Mouse (Mus musculus): ENCODE data around the gene Cers2.
"Not testable (repeated sequence)": the region's sequence is repeated elsewhere in the genome, so short reads cannot be mapped to it uniquely, and the experiment has no call there.

The Cers2 gene

GRCm38 (mm10) chr3:95317414-95318080 is 3.0 kb downstream of the Cers2 start:
- DNase-seq (ENCODE audit: extremely low spot score) = peak; percentile 55

DNA sequence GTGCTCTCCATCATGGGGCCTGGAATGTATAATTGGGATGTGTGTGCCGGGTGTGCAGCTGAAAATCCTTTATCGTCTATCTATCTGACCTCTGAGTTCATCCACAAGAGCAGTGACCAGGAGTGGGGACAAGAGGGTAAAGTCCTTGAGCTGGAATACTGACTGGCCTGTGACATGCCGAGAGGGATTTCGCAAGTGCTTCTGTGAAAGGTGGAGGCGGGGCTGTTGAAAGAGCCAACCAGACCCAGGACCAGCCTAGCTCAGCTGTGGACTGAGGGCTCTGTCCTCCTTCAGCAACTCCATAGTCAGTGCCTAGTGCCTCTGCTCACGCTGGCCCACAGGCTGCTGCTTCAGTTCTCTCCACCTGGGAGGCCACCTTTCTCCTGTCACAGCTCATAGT is 4.0 kb downstream of the Cers2 start:
- no peak for DNase-seq (ENCODE audit: extremely low spot score)

DNA sequence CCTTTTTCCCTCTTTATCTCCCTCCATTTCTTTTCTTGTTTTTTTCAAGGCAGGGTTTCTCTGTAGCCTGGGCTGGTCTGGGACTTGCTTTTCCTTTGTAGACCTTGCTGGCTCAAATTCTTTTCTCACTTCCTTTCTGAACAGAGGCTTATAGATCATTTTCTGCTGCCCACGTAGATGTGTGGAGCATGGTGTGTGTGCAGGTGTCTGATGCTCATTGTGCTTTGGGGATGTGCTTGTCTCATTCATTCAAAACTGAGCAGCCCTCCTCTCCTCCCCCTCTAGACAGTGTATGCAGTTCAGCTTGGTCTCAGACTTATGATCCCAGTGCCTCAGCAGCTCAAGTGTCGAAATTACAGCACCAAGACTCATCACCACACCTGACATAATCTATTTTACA is 4.5 kb downstream of the Cers2 start:
- DNase-seq (ENCODE audit: extremely low spot score) = no peak

DNA sequence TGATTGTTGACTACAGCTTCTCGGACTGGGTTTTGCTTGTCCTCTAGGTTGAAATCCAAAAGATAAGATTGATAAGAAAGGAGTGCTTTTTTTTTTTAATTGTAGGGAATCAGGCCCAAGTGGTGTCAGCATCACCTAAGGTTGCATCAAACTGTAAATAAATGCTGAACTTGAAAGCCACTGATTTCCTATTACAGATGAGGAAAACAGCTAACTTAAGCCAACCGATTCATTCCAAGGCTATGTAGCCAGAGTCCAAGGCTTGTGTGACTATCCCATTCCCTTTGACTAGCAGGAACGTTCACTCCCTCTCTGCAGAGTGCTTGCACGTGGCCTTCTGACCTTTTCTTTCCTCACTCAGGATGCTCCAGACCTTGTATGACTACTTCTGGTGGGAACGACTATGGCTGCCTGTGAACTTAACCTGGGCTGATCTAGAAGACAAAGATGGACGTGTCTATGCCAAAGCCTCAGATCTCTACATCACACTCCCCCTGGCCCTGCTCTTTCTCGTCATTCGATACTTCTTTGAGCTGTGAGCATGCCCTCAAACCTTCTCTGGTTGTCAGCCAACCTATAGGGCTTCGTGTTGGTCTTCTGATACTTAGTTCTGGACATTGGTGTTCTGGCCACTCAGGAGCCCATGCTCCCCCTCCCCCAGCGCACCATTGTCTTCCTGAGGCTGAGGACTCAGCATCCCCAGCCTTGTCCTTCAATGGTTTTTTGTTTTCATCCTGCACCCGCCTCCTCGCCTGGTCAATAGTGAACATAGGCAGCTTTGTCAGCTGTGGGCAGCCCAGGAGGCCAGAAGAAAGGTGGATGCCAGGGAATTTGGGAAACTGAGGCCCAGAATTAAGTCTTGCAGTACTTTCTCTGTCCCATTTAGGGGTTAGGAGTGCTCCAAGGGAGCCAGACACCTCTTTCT is 5.4 kb downstream of the Cers2 start:
- no peak for DNase-seq (ENCODE audit: extremely low spot score)

DNA sequence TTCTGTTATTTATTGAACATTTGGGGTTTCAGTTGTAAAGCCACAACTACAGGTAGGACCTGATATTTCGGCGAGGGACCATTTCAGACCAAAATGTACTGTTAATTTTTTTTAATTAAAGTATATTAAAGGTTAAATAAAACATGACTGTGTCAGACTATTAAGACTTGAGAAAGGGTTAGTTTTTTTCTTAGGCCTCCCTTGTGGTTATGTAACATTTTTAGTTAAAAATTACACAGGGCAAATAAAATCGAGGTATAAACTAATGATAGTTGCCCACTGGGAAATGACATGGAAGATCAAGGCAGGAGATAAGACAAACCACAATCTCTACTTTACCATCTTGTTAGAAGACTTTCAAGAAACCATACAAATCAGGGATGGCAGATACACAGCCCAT is 8.8 kb downstream of the Cers2 start:
- DNase-seq (ENCODE audit: extremely low spot score) = no peak

DNA sequence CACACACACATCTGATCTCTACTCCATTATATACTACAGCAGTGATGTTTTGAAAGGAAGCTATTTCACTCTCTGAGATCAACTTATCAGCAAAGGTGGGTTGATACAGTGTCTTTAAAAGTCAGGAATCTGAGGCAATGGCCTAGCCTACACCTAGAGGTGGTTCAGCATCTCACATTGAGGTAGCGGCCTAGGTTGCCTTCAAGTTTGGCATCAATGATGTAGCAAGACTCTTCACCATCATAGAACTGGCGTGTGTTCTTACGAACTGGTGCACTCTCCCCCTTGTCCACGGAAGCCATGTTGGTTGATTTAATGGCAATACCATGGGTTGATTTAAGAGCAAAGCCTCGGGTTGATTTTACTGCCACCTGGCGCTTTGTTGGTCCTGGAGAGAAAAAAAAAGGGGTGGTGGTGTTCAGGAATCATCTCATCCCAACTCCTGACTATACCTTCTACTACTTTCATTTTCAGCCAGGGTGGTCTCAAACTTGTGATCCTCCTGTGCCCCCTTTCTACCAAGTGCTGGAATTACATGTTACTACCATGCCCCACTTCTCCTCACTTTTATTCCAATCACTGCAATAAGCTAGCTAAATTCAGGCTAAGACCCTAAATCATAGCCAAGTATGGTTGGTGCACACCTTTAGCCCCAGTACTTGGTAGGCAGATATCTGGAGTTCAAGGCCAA is 10.0 kb downstream of the Cers2 start:
- DNase-seq (ENCODE audit: extremely low spot score) = no peak

- DNase-seq (ENCODE audit: extremely low spot score) = no peak
Observed at GRCm38 (mm10) chr3:95328803-95329404, 14.3 kb downstream of the Cers2 start.

DNA sequence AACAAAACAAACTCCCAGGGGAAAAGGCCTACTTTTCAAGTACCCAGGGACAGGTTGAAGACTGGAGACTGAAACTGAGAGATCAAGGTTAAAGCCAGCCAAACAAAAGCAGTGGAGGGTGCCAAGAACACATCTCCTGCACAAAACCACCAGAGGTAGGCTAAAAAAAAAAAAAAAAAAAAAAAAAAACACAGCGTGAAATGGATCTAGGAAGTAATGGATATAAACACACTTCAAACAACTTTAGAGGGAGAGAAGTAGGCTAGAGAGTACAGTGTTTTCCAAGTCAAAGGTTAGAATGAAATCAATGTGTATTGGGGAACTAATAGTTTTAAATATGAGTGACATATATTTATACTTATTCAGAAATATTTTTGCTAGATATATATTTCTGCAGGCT is 16.9 kb downstream of the Cers2 start:
- no peak for DNase-seq (ENCODE audit: extremely low spot score)

GRCm38 (mm10) chr3:95337345-95337744 is 22.8 kb downstream of the Cers2 start:
- no peak for DNase-seq (ENCODE audit: extremely low spot score)

DNA sequence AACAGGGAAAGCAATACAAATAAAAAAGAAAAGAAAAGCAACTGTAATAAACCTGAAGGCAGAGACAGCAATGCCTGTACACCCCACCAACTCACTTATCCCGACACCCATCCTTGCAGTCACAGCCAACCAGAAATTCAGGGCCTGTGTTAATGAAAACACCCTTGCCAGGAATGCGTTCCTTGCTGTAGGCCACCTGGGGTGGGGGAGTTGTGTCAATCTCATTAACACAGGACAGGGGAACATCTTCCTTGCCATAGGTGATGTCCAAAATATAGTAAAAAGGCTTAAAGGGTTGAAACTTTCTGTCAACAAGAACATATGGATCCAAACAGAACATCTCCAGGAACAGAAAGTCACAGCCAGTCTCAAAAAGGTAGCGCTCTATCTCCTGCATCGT is 23.7 kb downstream of the Cers2 start:
- DNase-seq (ENCODE audit: extremely low spot score) = no peak

DNA sequence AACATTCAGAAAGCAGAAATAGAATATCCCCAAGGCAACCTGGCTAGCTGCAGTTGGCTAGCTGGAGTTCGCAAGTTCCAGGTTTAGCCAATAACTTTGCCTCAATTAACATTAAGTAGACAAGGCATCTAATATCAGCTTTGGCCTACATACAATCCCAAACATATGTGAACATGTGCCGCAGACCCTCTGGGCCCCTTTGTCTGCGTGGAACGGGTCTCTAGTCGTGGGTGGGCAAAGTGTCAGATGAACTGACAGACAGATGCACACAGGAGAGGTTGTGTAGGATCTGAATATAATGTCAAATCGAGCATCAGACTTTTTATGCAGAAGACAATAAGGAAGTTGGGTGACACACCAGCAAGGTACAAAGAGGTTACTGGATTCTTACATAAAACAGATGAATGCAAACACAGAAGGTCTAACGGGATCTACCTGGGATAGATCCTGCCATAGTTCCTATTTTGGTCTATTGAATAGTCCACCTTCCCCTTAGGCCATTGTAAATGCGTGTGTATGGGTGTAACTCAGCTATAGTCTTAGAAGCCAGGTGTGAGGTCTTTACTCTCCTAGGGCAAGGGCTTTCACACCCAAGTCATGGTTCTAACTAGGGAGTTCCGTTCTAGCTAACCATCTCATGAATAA is 28.9 kb downstream of the Cers2 start:
- not testable (repeated sequence) for DNase-seq (ENCODE audit: extremely low spot score)

- DNase-seq (ENCODE audit: extremely low spot score) = no peak
Observed at GRCm38 (mm10) chr3:95346454-95346853, 31.9 kb downstream of the Cers2 start.

- DNase-seq (ENCODE audit: extremely low spot score) = not testable (repeated sequence)
Observed at GRCm38 (mm10) chr3:95348343-95348742, 33.8 kb downstream of the Cers2 start.

DNA sequence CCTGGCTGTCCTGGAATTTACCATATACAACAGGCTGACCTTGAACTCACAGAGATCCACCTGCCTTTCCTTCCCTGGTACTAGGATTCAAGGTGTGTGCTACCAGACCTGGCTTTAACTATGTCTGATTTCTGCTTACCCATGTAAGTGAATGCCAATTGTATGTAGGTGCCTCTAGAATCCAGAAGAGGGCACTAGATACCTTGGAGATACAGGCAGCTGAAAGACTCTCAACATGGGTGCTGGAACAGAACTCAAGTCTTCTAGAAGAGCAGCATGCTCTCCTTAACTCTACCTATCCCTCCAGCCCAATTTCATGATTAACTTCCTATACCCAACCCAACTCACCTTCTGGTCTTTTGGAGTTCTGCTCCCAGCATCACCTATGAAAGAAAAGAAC is 34.9 kb downstream of the Cers2 start:
- peak; percentile 25 for DNase-seq (ENCODE audit: extremely low spot score)

GRCm38 (mm10) chr3:95355911-95356544 is 41.4 kb downstream of the Cers2 start:
- not testable (repeated sequence) for DNase-seq (ENCODE audit: extremely low spot score)

DNA sequence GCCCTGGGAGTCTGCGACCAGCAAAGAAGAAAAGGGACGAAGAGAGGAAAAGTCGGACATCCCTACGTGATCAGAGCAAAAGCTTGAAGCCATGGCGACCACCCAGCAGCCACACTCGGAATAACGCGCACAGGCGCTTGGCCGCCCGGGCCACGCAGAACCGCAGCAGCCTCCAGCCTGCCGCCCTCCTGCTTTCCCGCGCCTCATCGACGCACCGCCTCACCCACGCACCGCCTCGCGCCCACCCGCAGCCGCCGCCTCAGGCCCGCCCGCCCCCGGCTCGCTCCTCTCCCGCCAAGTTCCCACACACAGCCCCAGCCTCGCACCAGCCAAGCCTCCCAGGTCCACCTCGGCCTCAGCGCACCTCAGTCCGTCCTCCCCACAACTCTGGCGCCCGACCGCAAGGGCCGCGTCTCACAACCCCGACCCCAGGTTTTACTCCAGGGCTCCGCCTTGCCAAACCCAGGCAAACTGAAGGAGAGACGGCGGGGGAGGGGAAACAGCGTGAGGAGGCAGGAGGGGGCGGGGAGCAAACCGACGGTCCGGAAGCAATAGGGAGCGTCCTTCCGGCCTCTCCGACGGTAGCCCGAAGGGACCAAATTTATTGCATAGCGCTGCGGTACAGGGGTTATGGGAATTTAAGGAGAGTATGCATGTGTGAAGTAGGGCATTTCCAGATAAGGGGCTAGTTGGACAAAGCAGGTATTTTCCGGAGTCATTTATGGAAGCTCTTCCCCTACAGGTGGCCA is 42.3 kb downstream of the Cers2 start, which contains the start of gene Setdb1:
Setdb1 (minus strand) TSS at position 502 of the 749 bp plus-strand sequence.
- DNase-seq (ENCODE audit: extremely low spot score) = peak; percentile 98

GRCm38 (mm10) chr3:95357746-95358145 is 43.2 kb downstream of the Cers2 start:
- DNase-seq (ENCODE audit: extremely low spot score) = no peak

DNA sequence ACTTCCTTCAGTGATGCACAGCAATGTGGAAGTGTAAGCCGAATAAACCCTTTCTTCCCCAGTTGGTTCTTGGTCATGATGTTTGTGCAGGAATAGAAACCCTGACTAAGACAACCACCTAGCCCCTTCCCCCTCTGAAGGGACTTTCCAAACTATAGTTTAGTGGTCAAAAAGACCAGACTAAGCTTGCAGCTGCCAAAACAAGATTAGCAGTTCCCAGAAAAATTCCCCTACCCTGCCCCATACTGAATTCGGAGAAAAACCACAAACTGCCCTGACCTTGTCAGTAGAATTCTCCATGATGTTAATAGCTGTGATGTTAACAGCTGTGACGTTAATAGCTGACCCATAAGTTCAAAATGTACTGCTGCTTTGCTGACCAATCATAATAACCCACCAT is 45.7 kb downstream of the Cers2 start:
- DNase-seq (ENCODE audit: extremely low spot score) = not testable (repeated sequence)

GRCm38 (mm10) chr3:95370101-95370500 is 55.5 kb downstream of the Cers2 start:
- DNase-seq (ENCODE audit: extremely low spot score) = no peak
